Mouse (Mus musculus) cerebellum, adult 2 months (tissue): ENCODE data around the gene Lrp5.

Experiments
- CTCF ChIP-seq: fragments of 200-500 bp; IDR thresholded peaks from 2 replicates; pipeline ENCODE4 v1.5.1; 2011; ENCODE audit warnings: low read depth, mild to moderate bottlenecking, control low read depth, low read length, moderate library complexity, borderline replicate concordance; ENCODE audit not compliant: insufficient read depth
- POLR2A ChIP-seq: fragments of 200-500 bp; IDR thresholded peaks from 2 replicates; pipeline ENCODE4 v1.6.1; 2011; ENCODE audit warnings: low read length, control low read depth, borderline replicate concordance; ENCODE audit not compliant: insufficient read depth

DNA sequence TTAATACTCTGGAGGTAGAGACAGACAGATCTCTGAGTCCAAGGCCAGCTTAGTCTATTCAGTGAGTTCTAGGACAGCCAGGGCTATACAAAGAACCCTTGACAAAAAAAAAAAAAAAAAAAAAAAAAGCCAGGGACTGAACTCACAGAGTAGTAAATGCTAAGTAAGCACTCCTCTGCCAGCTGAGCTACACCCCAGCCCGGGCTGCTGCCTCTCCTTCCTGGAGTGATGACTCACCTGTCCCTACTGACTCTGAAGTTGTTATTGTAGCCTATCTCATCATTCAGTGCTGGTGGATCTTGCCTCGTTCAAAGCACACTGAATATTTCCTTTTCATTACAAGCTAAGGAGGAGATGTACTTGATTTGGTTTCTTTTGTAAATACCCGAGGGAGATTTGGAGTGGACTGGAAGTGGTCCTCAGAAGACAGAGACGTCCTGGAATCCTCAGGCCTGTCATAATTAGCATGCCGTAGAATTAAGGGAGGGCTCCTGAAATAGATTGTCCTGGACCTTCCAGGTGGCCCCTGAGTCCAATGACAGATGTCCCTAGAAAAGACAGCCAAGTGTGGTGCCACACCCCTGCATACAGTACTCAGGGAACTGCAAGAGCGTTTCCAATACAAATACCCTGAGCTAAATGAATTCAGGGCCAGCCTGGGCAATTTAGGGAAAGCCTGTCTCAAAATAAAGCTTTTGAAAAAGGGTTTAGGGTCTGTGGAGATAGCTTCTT is 6.2 kb upstream of the Lrp5 start:
- TF ChIP-seq CTCF, result no peak
- no peak for TF ChIP-seq POLR2A
